Mouse (Mus musculus) forebrain, embryonic 11.5 days (tissue): ENCODE data around the gene Parn. TPM values are rescaled to one million over a fixed set of nuclear protein-coding genes. Genes with fewer than 3 reads are reported as not detected.

Source experiments
- ATAC-seq: fragments of 200-750 bp; cut with Nextera tagmentation; replicated peaks from 2 replicates; pipeline ENCODE4 v1.8.0; 2017; ENCODE audit warnings: moderate TSS enrichment; ENCODE audit not compliant: low FRiP score
- DNase-seq: peaks from one replicate; pipeline ENCODE4 v3.0.0-alpha.2; 2017; ENCODE audit warnings: low spot score
- H3K27ac ChIP-seq: fragments of 300-500 bp; sonication (generic); 2 replicates; pipeline ENCODE4 v1.5.1; 2014; ENCODE audit warnings: low read depth, low read length
- H3K27me3 ChIP-seq: fragments of 300-500 bp; sonication (generic); 2 replicates; pipeline ENCODE4 v1.6.1; 2014; ENCODE audit warnings: mild to moderate bottlenecking, low read length, mixed read lengths; ENCODE audit not compliant: control insufficient read depth, insufficient read depth
- H3K36me3 ChIP-seq: fragments of 300-500 bp; sonication (generic); 2 replicates; pipeline ENCODE4 v1.6.1; 2014; ENCODE audit warnings: mild to moderate bottlenecking, low read length, moderate library complexity, mixed read lengths; ENCODE audit not compliant: control insufficient read depth, insufficient read depth
- H3K4me1 ChIP-seq: fragments of 300-500 bp; sonication (generic); replicated peaks from 2 replicates; pipeline ENCODE4 v1.6.1; 2014; ENCODE audit warnings: low read length, mixed read lengths; ENCODE audit not compliant: control insufficient read depth, insufficient read depth
- H3K4me2 ChIP-seq: fragments of 300-500 bp; sonication (generic); 2 replicates; pipeline ENCODE4 v1.6.1; 2014; ENCODE audit warnings: low read depth, mild to moderate bottlenecking, low read length, moderate library complexity, mixed read lengths; ENCODE audit not compliant: severe bottlenecking
- H3K4me3 ChIP-seq: fragments of 300-500 bp; sonication (generic); 2 replicates; pipeline ENCODE4 v1.5.1; 2014; ENCODE audit warnings: low read depth, low read length
- H3K9ac ChIP-seq: fragments of 300-500 bp; sonication (generic); 2 replicates; pipeline ENCODE4 v1.6.1; 2014; ENCODE audit warnings: low read length
- H3K9me3 ChIP-seq: fragments of 300-500 bp; sonication (generic); 2 replicates; pipeline ENCODE4 v1.6.1; 2016; ENCODE audit warnings: low read length, mixed read lengths; ENCODE audit not compliant: control insufficient read depth
- WGBS: fragments of 180-500 bp; shearing (Covaris S2); extraction: QIAGEN DNeasy Blood & Tissue Kit; methylation state at CpG from one replicate; pipeline ENCODE4 v1.1.7; 2014; 5-methylcytosine and 5-hydroxymethylcytosine counted together
- polyA plus RNA-seq: library from polyadenylated mRNA; unstranded; fragments of >200 nt; fragmentation: Nextera tagmentation; extraction: Ambion mirVana; gene quantifications from 2 replicates; pipeline ENCODE4 v1.2.1, GENCODE M21; 2014

Gene Parn
- polyA plus RNA-seq, 1 experiment from 2014 or later: 44.1 TPM

DNA sequence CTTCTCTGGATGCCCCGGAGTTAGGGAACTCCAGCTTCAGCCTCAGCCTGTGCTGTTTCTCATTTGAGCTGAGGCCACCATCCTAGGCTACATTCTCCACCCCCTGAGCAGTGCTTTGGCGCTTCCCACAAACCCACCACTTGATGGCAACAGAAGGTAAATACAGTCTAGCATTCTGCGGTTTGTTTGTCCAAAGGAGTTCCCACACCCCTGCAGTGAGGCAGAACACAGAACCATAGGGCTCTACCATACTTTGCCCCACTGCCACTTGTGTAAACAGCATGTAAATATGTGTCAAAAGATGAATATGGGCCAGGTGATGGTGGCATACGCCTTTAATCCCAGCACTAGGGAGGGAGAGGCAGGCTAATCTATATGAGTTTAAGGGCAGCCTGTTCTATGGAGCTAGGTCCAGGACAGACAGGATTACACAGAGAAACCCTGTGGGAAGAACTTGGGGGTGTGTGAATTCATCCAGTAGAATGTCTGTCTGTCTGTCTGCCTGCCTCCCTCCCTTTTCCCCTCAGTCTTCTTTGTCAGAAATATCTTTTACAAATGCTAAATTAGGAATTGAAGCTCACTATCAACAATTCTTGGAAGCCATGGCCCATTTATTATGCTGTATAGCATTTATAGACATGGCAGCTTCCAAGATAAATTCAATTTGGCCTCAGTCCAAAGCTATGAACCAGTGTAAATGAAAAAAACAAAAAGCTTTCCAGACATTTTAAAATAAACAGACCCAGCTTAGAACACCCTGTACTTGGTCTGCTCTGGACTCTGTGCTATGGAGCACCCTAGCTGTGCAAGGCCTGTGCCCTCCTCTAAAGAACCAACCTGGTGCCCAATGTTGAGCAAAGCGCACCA, 79.6 kb downstream of the Parn start:
- Histone ChIP-seq H3K9ac (no peak overlapping the region), H3K9me3 (no peaks in the 10 kb centered on the region), H3K27ac (no peak overlapping the region), H3K27me3 (no peaks in the 10 kb centered on the region), H3K36me3 (no peaks in the 10 kb centered on the region; the same call in 1 of the 2 replicates), H3K4me2 (no peak overlapping the region), H3K4me3 (no peak overlapping the region), H3K4me1 (no peaks in the 10 kb centered on the region)
- no peak for DNase-seq
- 80% methylated on average over 5 of the region's 5 CpGs for WGBS
- no peak for ATAC-seq

- no peak overlapping the region for H3K27ac ChIP-seq
- no peak overlapping the region for H3K4me2 ChIP-seq
- no peaks in the 10 kb centered on the region for H3K27me3 ChIP-seq
- H3K4me3 ChIP-seq: no peak overlapping the region
- no peaks in the 10 kb centered on the region for H3K4me1 ChIP-seq
- DNase-seq: no peak
- no peak overlapping the region for H3K9ac ChIP-seq
- H3K36me3 ChIP-seq: no peaks in the 10 kb centered on the region
- no peak for ATAC-seq
- WGBS: 87% methylated on average over 9 of the region's 9 CpGs
- H3K9me3 ChIP-seq: no peaks in the 10 kb centered on the region
Observed at GRCm38 (mm10) chr16:13585234-13585633, 82.7 kb downstream of the Parn start.

DNA sequence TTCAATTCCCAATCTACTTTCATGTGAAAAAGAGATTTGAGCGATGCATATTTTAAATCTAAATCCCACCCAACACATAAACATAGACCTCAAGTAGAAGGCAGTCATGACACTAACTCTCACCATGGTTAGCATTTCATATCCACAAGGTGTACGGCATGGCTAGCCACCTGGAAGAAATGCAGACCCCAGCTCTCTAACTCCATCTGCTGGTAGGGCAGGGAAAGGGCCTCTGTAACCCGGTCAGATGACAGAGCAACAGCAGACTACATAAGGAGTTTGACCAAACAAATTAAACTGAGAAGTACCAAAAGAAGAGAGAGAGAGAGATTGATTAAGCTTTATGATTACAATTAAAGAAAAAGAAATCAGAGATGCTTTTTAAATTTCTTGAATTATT, 87.2 kb downstream of the Parn start:
- no peaks in the 10 kb centered on the region for H3K9me3 ChIP-seq
- WGBS: 88% methylated on average over 3 of the region's 3 CpGs
- H3K9ac ChIP-seq: no peak overlapping the region
- no peaks in the 10 kb centered on the region for H3K4me1 ChIP-seq
- H3K4me3 ChIP-seq: no peak overlapping the region
- H3K27me3 ChIP-seq: no peaks in the 10 kb centered on the region
- no peak overlapping the region for H3K4me2 ChIP-seq
- DNase-seq (no peak), ATAC-seq (no peak)
- no peak overlapping the region for H3K27ac ChIP-seq
- no peaks in the 10 kb centered on the region for H3K36me3 ChIP-seq

GRCm38 (mm10) chr16:13580016-13580415, 88.0 kb downstream of the Parn start:
- Histone ChIP-seq H3K27ac (no peak overlapping the region), H3K4me2 (no peak overlapping the region), H3K4me3 (no peak overlapping the region), H3K4me1 (no peaks in the 10 kb centered on the region), H3K9ac (no peak overlapping the region), H3K9me3 (no peaks in the 10 kb centered on the region), H3K27me3 (no peaks in the 10 kb centered on the region), H3K36me3 (no peaks in the 10 kb centered on the region)
- ATAC-seq (no peak), DNase-seq (no peak)
- 78% methylated on average over 1 of the region's 1 CpGs for WGBS

DNA sequence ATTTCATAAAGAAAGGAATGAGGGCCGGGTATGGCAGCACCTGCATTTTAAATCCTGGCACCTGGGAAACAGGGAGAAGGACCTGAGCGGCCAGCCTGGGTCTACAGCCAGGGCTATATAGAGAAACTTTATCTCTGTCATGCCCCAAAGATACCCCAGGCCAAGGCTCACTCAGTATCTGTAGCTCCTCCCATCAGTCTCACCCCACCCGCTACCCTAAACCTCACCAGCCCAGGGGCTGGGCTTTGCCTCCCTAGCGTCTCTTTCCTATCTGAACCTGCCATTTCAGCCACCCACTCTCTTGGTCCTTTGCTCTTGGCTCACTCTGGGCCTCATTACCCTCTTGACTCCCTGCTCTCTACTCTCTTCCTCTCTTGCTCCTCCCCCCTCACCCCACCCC, 92.7 kb downstream of the Parn start:
- Histone ChIP-seq H3K4me2 (no peak overlapping the region), H3K27ac (no peak overlapping the region), H3K4me3 (no peak overlapping the region), H3K9ac (no peak overlapping the region), H3K36me3 (no peaks in the 10 kb centered on the region), H3K4me1 (no peaks in the 10 kb centered on the region), H3K9me3 (no peaks in the 10 kb centered on the region), H3K27me3 (no peaks in the 10 kb centered on the region)
- ATAC-seq (no peak), DNase-seq (no peak)
- WGBS: 84% methylated on average over 4 of the region's 4 CpGs

GRCm38 (mm10) chr16:13568280-13568679, 99.7 kb downstream of the Parn start:
- ATAC-seq: no peak
- no peaks in the 10 kb centered on the region for H3K27me3 ChIP-seq
- H3K9me3 ChIP-seq: no peaks in the 10 kb centered on the region
- no peak overlapping the region for H3K27ac ChIP-seq
- DNase-seq: no peak
- no peaks in the 10 kb centered on the region for H3K36me3 ChIP-seq
- no peak overlapping the region for H3K9ac ChIP-seq
- no peaks in the 10 kb centered on the region for H3K4me1 ChIP-seq
- H3K4me3 ChIP-seq: no peak overlapping the region
- 97% methylated on average over 2 of the region's 2 CpGs for WGBS
- no peak overlapping the region for H3K4me2 ChIP-seq

GRCm38 (mm10) chr16:13567614-13568013, 100.4 kb downstream of the Parn start:
- Histone ChIP-seq H3K27ac (no peak overlapping the region), H3K36me3 (no peaks in the 10 kb centered on the region), H3K4me1 (no peaks in the 10 kb centered on the region), H3K9me3 (no peaks in the 10 kb centered on the region), H3K27me3 (no peaks in the 10 kb centered on the region), H3K9ac (no peak overlapping the region), H3K4me2 (no peak overlapping the region), H3K4me3 (no peak overlapping the region)
- WGBS: 84% methylated on average over 1 of the region's 1 CpGs
- DNase-seq (no peak), ATAC-seq (no peak)

GRCm38 (mm10) chr16:13566351-13566750, 101.6 kb downstream of the Parn start:
- Histone ChIP-seq H3K9me3 (no peaks in the 10 kb centered on the region), H3K4me1 (no peaks in the 10 kb centered on the region), H3K36me3 (no peaks in the 10 kb centered on the region), H3K4me2 (no peak overlapping the region), H3K9ac (no peak overlapping the region), H3K27me3 (no peaks in the 10 kb centered on the region), H3K27ac (no peak overlapping the region), H3K4me3 (no peak overlapping the region)
- ATAC-seq (no peak), DNase-seq (no peak)
- WGBS: 86% methylated on average over 6 of the region's 6 CpGs

GRCm38 (mm10) chr16:13565291-13565690, 102.7 kb downstream of the Parn start:
- Histone ChIP-seq H3K9ac (no peak overlapping the region), H3K27ac (no peak overlapping the region), H3K4me2 (no peak overlapping the region), H3K4me1 (no peaks in the 10 kb centered on the region), H3K4me3 (no peak overlapping the region), H3K36me3 (no peaks in the 10 kb centered on the region), H3K27me3 (no peaks in the 10 kb centered on the region), H3K9me3 (no peaks in the 10 kb centered on the region)
- ATAC-seq (no peak), DNase-seq (no peak)
- 92% methylated on average over 5 of the region's 5 CpGs for WGBS
